Mouse (Mus musculus) adrenal gland, adult 2 months (tissue): Measurements from ENCODE around the gene Fgg. TPM values are rescaled to one million over a fixed set of nuclear protein-coding genes. Genes with fewer than 3 reads are reported as not detected.

ENCODE experiments used
- DNase-seq: peaks from one replicate; pipeline ENCODE4 v3.0.0; 2021
- polyA plus RNA-seq: library from polyadenylated mRNA; depleted of rRNA; stranded (reverse); fragments of >200 nt; gene quantifications from 2 replicates; pipeline ENCODE4 v1.2.3, GENCODE M21; 2012; rRNA removed
- total RNA-seq, 2 experiments: library from RNA; stranded (reverse); gene quantifications; 2 replicates each; pipeline ENCODE4 v1.2.3; 2021

Gene Fgg
- total and polyA plus RNA-seq, 3 experiments: 0.38 to 10.9 (median 0.63) TPM

GRCm38 (mm10) chr3:83027546-83028251 is 20.2 kb downstream of the Fgg start:
- no peak for DNase-seq

- DNase-seq: no peak
These were observed 22.8 kb downstream of the Fgg start for GRCm38 (mm10) chr3:83030331-83030730.

GRCm38 (mm10) chr3:83032746-83033308 is 25.3 kb downstream of the Fgg start:
- no peak for DNase-seq

- no peak for DNase-seq
These were observed 26.3 kb downstream of the Fgg start for GRCm38 (mm10) chr3:83033801-83034200.

- DNase-seq: no peak
These were observed 31.3 kb downstream of the Fgg start for GRCm38 (mm10) chr3:83038865-83039264.

- no peak for DNase-seq
These were observed 32.1 kb downstream of the Fgg start for GRCm38 (mm10) chr3:83039666-83040065.

- no peak for DNase-seq
These were observed 34.9 kb downstream of the Fgg start for GRCm38 (mm10) chr3:83042451-83042850.

- DNase-seq: no peak
These were observed 39.1 kb downstream of the Fgg start for GRCm38 (mm10) chr3:83046649-83047048.

- no peak for DNase-seq
These were observed 42.2 kb downstream of the Fgg start, which contains the start of gene Fgb for GRCm38 (mm10) chr3:83049680-83050079. Fgb (minus strand) TSS chr3:83049863.

GRCm38 (mm10) chr3:83050661-83051060 is 43.1 kb downstream of the Fgg start:
- DNase-seq: no peak

- DNase-seq: peak; percentile 10
These were observed 44.6 kb downstream of the Fgg start for GRCm38 (mm10) chr3:83052102-83052501.

- no peak for DNase-seq
These were observed 45.6 kb downstream of the Fgg start for GRCm38 (mm10) chr3:83053126-83053525.

- peak; percentile 19 for DNase-seq
These were observed 46.2 kb downstream of the Fgg start for GRCm38 (mm10) chr3:83053758-83054157.

GRCm38 (mm10) chr3:83054759-83055158 is 47.2 kb downstream of the Fgg start:
- DNase-seq: no peak

GRCm38 (mm10) chr3:83055281-83056038 is 47.9 kb downstream of the Fgg start, which contains the start of gene Plrg1:
Plrg1 (plus strand) TSS chr3:83055522.
- DNase-seq: peak; percentile 98

- no peak for DNase-seq
These were observed 49.5 kb downstream of the Fgg start for GRCm38 (mm10) chr3:83057046-83057445.

Other genes with a start within 250 kb of the Fgg start
- gene Rbm46, start 131.2 kb upstream of the Fgg start, total RNA-seq: under 1 TPM; 0.38 to 0.69 TPM
- gene Rbm46, start 131.2 kb upstream of the Fgg start, polyA plus RNA-seq: not detected in 2 replicates
- under 1 TPM; 0.07 to 0.17 TPM for gene Lrat, start 103.8 kb upstream of the Fgg start, total RNA-seq
- gene Lrat, start 103.8 kb upstream of the Fgg start, polyA plus RNA-seq: not detected in 2 replicates
- gene Fga, start 18.4 kb downstream of the Fgg start, total RNA-seq: 10 to 100 TPM in 1 of 2 experiments, under 1 TPM in 1; 0.66 to 13.3 TPM
- 0.12 TPM in 1 of 2 replicates, not detected in the other for gene Fga, start 18.4 kb downstream of the Fgg start, polyA plus RNA-seq
- 1 to 10 TPM in 1 of 2 experiments, under 1 TPM in 1; 0.28 to 5.6 TPM for gene Fgb, start 42.1 kb downstream of the Fgg start, total RNA-seq
- gene Fgb, start 42.1 kb downstream of the Fgg start, polyA plus RNA-seq: 0.11 TPM in 1 of 2 replicates, not detected in the other
- 10 to 100 TPM; 49.0 to 50.2 TPM for gene Plrg1, start 47.8 kb downstream of the Fgg start, total RNA-seq
- 12.4 and 16.0 TPM in 2 replicates for gene Plrg1, start 47.8 kb downstream of the Fgg start, polyA plus RNA-seq
- gene Dchs2, start 120.2 kb downstream of the Fgg start, total RNA-seq: under 1 TPM; 0.37 to 0.66 TPM
- gene Dchs2, start 120.2 kb downstream of the Fgg start, polyA plus RNA-seq: 0.03 and 0.06 TPM in 2 replicates